Mouse (Mus musculus) CD8-positive naive resting alpha-beta T cell, adult 2 months (primary cell): ENCODE measurements around the gene Mri1.

Experiments used
- DNase-seq, 2 experiments: peaks; one replicate each; pipeline ENCODE4 v3.0.0; 2022; ENCODE audit warnings: low read depth in 2 of 2, low spot score in 2 of 2

The Mri1 gene

GRCm38 (mm10) chr8:84256822-84257610 is at the start of gene Mri1:
TSS of gene Mri1 (minus strand) at chr8:84257326.
- peak; percentile 60 to 68 for DNase-seq

- DNase-seq, result no peak
Observed at GRCm38 (mm10) chr8:84303951-84304350, 46.8 kb upstream of the Mri1 start.

DNA sequence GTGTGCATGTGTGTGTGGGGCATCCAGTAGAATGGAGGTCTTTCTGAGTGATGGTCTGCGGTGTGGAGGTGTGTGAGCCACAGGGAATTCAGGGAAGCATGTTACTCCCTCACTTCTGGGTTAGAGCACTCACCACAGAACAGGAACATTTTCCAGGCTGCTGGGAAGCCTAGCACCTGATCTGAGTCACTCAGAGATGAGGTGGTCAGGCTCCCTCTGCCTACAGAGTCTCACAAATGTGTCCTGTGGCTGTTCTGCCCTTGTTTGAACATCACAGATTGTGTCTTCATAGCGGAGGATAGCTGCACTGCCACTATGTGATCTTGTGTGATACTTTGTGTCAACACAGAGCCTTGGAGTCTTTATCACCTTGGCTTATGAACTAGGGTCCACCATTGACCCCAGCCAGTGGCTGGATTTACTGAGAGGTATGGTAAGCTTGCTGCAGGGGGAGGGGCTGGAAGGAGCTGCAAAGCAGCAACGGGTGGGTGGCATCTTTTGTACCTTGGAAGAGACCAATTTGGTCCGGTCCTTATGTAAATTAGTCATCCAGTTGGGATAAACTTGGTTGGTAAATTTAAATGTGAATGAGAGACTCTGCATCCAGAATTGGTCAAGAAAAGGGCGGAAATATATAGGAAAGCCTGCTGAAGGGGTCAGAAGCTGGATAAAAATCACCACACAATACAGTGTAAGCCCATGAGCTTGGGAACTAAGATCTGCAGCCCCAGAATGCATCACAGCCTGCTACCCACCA is 40.1 kb upstream of the Mri1 start:
- no peak for DNase-seq

- peak in 1 of 2 experiments; percentile 43 for DNase-seq
Observed at GRCm38 (mm10) chr8:84291688-84292087, 34.6 kb upstream of the Mri1 start.

GRCm38 (mm10) chr8:84291086-84291485 is 34.0 kb upstream of the Mri1 start:
- DNase-seq, result no peak

DNA sequence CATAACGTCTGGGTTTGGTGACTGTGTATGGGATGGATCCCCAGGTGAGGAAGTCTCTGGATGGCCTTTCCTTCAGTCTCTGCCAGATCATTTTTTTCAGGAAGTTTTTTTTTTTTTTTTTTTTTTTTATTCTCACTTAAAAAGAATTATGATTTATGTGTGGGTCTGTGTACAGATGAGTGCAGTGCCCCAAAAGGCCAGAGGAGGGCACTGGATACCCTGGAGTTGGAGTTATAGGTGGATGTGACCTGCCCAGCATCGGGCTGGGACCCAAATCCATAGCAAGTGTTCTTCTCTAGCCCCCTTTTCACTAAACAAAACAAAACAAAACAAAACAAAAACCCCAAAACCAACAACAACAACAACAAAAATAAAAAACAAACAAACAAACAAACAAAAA is 31.8 kb upstream of the Mri1 start:
- DNase-seq, result no peak

GRCm38 (mm10) chr8:84285665-84286064 is 28.5 kb upstream of the Mri1 start:
- DNase-seq, result peak; percentile 25 to 51

- no peak for DNase-seq
Observed at GRCm38 (mm10) chr8:84284608-84285063, 27.5 kb upstream of the Mri1 start.

- no peak for DNase-seq
Observed at GRCm38 (mm10) chr8:84280777-84281176, 23.7 kb upstream of the Mri1 start.

DNA sequence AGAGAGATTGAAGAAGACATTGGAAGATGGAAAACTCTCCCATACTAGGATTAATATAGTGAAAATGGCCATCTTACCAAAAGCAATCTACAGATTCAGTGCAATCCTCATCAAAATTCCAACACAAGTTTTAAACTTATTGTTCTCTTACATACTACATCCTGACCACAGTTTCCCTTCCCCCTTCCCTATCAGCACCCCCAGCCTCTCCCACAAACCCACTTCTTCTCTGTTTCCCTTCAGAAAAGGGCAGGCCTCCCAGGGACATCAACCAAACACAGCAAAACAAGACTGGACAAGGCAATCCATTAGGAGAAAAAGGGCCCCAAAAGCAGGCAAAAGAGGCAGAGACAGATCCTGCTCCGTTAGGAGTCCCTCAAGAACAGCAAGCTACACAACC is 19.3 kb upstream of the Mri1 start:
- DNase-seq, result no peak

GRCm38 (mm10) chr8:84273968-84274367 is 16.8 kb upstream of the Mri1 start:
- no peak for DNase-seq

GRCm38 (mm10) chr8:84272302-84272701 is 15.2 kb upstream of the Mri1 start:
- no peak for DNase-seq

GRCm38 (mm10) chr8:84269950-84270773 is 13.0 kb upstream of the Mri1 start, which contains the start of gene Ccdc130:
TSS of gene Ccdc130 (minus strand) at chr8:84270380.
- peak; percentile 98 to 99 for DNase-seq

GRCm38 (mm10) chr8:84261098-84261497 is 4.0 kb upstream of the Mri1 start:
- DNase-seq, result no peak

GRCm38 (mm10) chr8:84256458-84256821 is 686 bp downstream of the Mri1 start:
- DNase-seq, result peak; percentile 33 to 46

GRCm38 (mm10) chr8:84255858-84256257 is 1.3 kb downstream of the Mri1 start:
- no peak for DNase-seq

DNA sequence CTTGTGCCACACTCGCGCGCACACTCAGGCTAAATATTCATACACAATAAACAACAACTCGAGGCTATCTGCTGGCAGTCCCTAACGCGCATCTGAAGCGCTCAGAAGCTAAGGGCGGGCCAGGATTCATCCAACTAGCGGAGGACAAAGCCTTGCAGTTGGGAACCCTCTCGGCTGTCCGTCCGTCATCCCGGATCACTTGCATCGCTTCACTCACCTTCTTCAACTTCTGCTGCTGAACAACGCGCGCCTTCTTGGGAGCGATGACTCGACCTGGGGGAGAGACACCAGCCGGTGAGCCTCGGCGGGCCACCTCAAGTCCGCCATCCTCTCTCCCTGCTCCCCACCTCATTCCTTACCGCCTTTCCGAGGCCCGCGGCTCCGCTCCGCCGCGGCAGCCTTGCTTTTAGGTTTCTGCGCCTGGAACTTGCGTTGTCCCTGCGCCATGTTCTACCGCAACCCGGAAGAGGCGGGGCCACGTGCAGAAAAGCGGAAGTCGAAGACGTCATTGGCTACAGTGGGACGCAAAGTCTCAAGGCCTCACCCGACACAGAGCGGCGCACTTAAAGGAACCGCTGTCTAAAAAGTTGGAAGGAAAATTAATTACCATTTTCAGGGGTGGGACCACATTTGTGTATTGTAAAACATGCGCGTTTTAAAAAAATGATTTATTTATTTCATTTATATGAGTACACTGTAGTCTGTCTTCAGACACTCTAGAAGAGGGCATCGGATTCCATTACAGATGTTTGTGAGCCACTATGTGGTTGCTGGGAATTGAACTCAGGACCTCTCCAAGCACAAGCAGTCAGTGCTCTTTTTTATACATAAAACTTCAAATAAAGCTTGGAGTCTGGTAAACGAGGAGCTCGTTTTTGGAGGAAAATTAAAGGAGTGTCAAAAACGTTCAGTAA is 7.6 kb downstream of the Mri1 start, which contains the start of gene D8Ertd738e:
Gene D8Ertd738e, minus strand, starts transcription at position 463 of the 914 bp plus-strand sequence.
- DNase-seq, result peak; percentile 81 to 86

- DNase-seq, result no peak
Observed at GRCm38 (mm10) chr8:84241821-84242220, 15.3 kb downstream of the Mri1 start.

DNA sequence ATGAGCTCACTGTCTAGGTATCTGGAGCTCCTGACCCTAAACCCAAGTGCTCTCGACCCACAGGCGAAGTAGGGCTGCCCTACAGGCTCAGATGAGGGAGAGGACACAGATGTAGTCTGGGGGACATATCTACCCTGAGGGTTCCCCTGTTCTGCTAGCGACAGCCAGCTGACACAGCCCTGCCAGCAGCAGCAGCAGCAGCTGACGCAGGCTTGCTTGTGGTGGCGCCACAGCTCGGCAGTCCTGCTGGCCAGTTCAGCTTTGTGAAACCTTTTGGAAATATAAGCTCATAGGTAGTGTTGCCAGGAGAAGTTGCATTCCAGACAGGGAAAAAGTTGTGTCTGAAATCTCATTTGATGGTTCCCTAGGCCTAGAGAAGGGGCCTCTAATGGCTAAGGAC is 16.0 kb downstream of the Mri1 start:
- DNase-seq, result no peak

DNA sequence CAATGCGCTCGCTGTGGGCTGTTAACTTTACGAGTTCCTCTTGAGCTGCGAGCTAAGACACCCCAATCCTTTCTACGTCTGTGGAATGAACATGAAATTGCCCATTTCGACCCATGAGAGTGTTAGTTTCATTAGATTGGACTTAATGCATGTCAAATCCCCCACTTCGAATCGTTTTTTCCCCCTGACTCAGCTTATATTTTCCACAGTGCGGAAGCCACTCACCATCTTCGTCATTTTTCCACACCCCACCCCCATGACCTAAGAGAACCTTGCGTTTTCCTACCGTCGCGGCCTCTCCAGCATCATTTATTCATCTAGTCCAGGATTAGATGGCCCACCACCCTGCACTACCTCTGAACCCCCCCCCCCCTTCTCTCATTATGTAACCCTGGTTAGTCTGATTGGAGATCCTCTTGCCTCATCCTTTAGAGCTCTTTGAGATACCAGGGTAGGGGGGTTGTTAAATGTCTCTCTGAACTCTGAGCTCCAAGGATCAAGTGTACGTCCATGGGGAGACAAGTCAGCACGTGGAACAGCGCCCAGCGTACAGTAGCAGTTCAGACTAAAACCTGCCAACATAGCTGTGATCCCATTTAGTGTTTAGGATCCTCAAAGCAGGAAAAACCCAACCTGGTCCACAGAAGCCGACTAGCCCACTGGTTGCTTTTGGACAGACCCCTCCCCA is 19.4 kb downstream of the Mri1 start:
- DNase-seq, result no peak
